Mouse (Mus musculus) testis, postnatal 10 days (tissue): Measurements from ENCODE around the gene Sppl2c.
A peak's percentile ranks its signal among the peaks of the same experiment; 100 is the strongest.
"Not testable (repeated sequence)": the region's sequence is repeated elsewhere in the genome, so short reads cannot be mapped to it uniquely, and the experiment has no call there.

Experiments
- DNase-seq: peaks from one replicate; pipeline ENCODE4 v3.0.0; 2021; ENCODE audit warnings: low spot score

Sppl2c gene

GRCm38 (mm10) chr11:104195791-104196190 is 9.7 kb downstream of the Sppl2c start:
- peak; percentile 87 for DNase-seq

DNA sequence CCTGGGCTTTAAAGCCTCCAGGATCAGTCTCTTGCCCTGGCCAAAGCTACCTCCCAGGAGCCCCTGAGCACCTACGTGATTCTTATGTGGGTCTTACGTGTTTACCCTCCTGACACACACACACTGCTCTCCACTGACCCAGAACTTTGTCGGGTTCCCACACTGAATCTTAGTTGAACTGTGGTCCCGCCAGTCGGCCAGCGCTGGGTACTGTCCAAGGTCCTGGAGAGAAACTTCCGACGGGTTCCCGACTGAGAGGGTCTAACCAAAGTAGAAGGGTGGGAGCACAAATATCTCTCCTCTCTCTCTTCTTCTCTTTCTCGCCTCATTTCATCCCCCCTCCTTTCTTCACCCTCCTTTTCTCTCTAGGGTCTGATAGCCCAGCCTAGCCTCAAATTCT is 11.7 kb downstream of the Sppl2c start:
- peak; percentile 76 for DNase-seq

DNA sequence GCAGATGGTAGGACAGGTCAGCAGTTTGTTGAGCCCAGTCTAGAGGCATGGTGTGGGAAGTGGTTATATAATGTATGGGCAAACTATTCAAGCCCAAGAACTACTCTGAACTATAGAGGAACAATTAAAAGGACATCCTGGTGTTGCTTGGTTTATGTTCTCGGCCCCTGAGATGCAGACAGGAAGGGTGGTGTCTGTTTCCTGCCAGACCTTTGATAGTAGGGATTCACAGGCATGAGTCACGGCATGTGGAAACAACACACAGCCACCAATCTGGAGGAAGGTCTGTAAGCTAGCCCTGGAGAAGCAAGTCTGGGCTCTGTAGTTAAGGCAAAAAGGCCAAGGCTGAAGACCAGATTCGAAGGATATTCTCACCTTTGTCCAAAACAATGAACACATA is 17.1 kb downstream of the Sppl2c start:
- no peak for DNase-seq

DNA sequence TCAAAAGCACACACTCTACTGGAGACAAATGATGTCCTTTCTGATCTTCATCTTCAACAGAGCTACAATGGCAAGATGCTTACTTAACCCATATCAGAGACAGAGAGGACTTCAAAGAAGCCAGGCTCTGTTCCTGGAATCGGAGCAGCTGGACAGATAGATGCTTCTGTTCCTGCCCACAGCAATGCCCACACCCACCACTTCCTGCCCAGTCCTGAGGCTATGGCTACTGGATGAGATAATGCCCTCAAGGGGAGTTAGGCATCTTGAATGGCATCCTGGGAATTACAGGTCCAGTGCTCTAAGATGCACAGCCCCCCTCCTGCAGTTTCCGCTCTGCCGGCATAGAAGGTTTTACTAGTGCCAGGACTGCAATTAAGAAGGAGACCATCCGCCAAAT is 20.4 kb downstream of the Sppl2c start:
- no peak for DNase-seq

DNA sequence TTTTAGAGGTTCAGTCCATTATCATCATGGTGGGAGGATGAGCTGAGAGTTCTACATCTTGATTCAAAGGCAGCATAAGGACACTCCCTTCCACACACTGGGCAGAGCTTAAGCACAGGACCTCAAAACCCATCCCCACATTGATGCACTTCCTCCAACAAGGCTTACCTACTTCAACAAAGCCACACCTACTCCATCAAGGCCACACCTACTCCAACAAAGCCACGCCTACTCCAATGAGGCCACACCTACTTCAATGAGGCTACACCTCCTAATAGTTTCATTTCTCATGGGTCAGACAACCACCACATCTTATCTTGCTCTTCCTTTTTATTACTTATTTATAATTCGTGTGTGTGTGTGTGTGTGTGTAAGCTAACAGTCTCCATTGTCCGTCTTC is 22.9 kb downstream of the Sppl2c start:
- no peak for DNase-seq

DNA sequence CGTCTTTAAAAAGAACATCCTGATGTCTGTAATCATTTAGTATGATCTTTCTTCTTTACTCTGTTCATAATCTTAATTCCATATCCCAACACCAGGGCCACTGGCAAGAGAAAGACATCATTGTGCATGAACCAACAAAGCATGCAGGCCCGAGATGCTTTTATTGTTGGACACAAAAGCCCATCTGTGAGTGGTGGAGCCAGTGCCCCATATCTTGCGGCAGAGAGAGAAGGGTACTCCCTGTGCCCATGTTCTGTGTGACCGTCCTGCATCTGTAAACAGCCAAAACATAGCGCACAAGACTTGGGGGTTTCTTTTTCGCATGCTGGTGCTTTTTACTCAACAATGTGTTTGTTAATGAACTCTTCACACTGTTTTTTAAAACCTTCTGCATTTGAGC is 25.1 kb downstream of the Sppl2c start:
- DNase-seq, result no peak

DNA sequence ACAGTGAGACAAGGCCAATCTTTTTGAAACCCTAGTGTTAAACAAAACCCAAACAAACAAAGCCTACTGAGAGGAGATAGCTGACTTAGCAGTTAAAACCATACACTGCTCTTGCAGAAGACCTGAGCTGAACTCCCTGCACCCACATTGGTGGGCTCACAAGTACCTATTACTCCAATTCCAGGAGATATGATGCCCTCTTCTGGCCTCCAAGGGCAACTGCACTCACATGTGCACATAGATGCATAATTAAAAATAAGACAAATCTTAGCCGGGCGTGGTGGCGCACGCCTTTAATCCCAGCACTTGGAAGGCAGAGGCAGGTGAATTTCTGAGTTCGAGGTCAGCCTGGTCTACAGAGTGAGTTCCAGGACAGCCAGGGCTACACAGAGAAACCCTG is 28.0 kb downstream of the Sppl2c start:
- not testable (repeated sequence) for DNase-seq

GRCm38 (mm10) chr11:104218075-104218474 is 31.9 kb downstream of the Sppl2c start:
- DNase-seq, result no peak

DNA sequence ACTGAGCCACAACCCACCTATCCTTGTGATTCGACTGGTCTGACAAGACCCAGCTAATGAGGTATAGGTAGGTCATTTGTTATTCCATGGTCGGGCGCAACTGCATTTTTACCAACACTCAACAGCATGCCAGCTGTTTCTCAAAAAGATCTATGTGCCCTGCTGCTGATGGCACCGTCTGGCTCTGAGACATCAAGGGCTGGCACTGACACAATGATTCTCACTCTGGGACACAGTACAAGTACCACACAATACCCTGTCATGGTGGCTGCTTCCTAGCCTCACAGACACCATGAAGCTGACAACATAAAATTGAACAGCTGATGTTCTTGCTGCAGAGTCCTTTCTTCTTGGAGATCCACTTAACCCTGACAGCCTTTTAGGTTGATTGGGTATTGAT is 34.2 kb downstream of the Sppl2c start:
- no peak for DNase-seq

DNA sequence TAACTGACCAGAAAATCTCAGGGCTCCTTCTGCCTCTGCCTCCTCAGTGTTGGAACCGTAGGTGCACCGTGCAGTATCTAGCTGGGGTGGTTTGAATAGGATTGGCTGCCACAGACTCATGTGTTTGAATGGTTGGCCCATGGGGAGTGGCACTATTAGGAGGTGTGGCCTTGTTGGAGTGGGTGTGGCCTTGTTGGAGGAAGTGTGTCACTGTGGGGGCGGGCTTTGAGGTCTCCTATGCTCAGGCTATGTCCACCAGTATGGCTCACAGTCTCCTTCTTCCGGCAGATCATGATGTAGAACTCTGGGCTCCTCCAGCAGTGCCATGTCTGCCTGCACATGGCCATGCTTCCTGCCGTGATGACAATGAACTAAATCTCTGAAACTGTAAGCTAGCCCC is 35.6 kb downstream of the Sppl2c start:
- DNase-seq, result no peak

DNA sequence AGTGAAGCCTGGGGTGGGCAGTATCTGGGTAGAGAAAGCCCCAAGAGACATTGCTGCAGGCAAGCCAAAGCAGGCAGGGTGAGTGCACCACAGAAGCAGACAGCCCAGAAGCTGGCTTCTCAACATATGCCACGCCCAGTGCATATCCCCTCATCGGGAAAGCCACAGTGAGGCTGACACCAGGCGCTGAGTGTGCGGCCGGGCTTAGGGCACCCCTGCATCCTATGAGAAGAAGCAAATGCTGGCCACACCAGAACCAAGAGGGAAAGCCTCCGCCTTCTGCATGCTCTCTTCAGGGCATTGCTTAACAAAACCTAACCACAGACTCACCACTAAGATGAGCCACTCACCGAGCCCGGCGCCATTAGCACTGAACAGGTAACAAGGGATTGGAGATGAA is 37.2 kb downstream of the Sppl2c start:
- no peak for DNase-seq

GRCm38 (mm10) chr11:104229391-104229790 is 43.3 kb downstream of the Sppl2c start:
- no peak for DNase-seq

DNA sequence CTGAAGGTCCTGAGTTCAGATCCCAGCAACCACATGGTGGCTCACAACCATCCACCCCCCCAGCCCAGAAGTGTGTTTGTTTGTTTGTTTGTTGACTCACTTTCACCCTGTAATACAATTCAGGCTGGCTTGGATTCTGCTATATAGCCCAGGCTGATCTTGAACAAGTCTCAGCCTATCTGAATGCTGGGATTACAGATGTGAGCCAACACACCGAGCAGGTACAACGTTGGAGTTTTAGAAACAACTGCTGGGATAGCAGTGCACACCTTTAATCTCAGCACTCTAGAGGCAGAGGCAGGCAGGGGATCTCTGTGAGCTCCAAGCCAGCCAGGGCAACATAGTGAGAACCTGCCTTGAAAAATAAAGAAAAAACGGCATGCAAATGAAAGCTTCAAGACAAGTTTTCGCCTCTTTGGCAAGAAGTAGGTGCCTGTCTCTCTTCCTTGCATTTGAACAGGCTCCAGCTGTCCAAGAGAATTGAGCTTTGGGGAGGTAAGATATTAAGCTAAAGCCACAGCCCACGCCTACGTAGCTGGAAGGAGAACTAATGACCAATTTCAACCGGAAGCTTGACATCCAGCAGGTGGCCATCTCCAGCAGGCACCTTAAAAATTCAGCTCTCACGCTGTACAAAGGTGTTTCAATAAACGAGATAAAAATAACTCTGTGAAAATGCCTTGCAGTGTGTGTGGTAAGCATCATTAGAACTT is 44.1 kb downstream of the Sppl2c start:
- no peak for DNase-seq

DNA sequence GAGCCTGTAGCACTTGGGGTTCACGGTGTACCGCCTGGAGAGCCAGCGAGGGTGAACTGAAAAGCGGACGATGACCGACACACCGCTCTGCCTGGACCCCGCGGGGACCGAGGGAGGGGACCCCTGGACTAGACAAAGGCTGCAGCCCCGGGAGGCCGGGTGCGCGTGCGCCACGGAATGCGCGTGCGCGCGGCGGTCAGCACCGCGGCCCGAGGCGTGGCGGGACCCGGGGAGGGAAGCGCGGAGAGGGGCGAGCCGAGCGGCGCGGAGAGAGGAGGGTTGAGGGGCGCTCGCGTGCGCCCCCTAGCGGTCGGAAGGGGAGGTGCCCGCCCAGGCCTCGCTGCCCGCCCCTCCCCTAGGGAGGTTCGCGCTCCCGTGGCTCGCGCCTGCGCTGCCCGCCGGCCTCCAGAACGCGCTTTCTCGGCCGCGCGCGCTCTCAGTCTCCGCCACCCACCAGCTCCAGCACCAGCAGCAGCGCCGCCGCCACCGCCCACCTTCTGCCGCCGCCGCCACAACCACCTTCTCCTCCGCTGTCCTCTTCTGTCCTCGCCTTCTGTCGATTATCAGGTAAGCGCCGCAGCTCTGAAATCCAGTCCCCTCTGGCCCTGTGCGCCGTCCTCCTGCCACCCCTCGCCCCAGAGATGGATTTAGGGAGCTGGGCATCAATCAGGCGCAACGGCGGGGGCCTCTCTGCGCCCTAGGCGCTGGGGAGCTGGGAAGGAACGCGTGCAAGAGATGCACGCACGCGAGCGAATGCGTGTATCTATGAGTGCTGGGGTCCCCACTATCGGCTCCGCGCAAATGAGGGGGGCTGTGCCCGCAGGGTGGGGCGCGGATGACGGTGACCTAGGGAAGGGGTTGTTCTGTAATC is 45.1 kb downstream of the Sppl2c start, which contains the start of gene Mapt:
TSS of gene Mapt (plus strand) at position 350 of the 871 bp plus-strand sequence.
- peak; percentile 92 for DNase-seq

- peak; percentile 54 for DNase-seq
Measured at GRCm38 (mm10) chr11:104232141-104233061, 46.3 kb downstream of the Sppl2c start.

GRCm38 (mm10) chr11:104233101-104233500 is 47.0 kb downstream of the Sppl2c start:
- no peak for DNase-seq

DNA sequence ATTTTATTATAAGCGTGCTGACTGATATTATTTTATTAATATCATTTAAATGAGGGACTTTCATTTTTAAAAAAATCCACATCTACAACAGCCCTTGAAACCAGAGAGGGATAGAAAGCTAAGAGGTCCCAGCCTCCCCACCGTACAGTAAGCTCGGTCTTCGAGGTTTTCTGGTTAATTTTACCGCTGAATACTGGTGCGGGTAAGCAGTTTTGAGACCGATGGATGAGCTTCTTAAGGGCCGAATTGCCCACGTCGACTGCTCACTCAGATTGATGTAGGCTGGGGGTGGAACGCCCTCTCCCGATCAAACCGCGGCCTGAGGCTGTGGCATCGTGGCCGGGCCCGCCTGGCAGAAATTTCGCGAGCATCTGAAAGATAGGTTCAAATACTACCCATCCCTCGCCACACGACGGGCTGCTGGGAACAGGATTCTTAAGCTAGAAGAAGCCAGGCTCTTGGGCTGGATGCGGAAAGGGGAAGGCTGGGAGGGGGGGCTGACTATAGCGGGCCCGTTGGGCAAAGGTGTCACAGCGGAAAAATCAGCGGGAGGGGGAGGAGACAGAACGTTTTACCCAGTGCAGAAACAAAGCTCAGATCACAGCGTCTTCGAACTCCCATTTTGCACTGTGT is 47.6 kb downstream of the Sppl2c start:
- no peak for DNase-seq

DNA sequence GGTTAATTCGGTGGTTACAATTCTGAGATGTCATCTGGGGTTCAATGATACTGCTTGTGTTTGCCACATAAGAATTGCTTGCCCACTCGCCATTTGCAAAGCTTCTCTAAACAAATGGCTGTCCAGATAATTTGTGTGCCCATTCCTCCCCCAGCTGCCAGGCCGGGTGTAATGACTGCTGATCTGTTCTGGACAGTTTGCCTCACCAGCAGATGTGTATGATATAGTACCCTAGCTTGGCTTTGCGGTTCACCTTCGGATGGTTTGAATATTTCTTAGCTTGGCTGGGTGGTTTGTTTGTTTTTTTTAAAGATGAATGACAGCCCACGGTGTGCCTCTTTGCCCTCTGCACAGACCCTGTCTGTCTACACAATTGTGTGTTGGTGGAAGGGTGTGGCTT is 48.6 kb downstream of the Sppl2c start:
- no peak for DNase-seq

- DNase-seq, result no peak
Measured at GRCm38 (mm10) chr11:104235881-104236280, 49.8 kb downstream of the Sppl2c start.

DNA sequence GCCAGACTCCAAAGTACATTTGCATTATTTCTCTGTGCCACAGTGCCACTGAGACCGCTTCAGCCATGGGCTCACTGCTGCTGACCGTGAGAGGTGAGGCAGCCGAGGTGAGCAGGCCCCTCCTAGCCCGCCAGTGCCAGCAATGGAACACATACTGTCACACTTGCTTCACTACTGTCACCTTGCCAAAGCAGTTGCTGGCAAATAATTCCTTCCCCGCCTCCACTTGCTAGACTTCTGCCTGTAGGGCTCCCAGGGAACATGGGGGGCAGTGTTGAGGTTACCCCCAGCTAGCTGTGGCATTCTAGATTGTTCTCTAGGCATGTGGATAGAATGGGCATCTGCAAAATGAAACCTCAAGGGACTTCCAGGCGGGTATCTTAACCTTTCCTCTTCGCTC is 51.1 kb downstream of the Sppl2c start:
- no peak for DNase-seq

GRCm38 (mm10) chr11:104237958-104238747 is 52.0 kb downstream of the Sppl2c start:
- DNase-seq, result no peak
